Mouse (Mus musculus): ENCODE results near the gene Spns2.

GRCm38 (mm10) chr11:72426884-72427283 lies 62.8 kb downstream of the Spns2 start:
- TF ChIP-seq CTCF (IDR thresholded peaks at IDR 0.05; ENCODE audit: low read depth) (peak; percentile 65), EP300 (optimal IDR thresholded peaks at IDR 0.05) (no peak)

Measured in stomach, postnatal 0 days (tissue).